Mouse (Mus musculus): Measurements from ENCODE around the gene Atg14. TPM values are rescaled to one million over a fixed set of nuclear protein-coding genes. Genes with fewer than 3 reads are reported as not detected.
"Not testable (repeated sequence)": the region's sequence is repeated elsewhere in the genome, so short reads cannot be mapped to it uniquely, and the experiment has no call there.

Atg14 gene
- polyA plus RNA-seq (2016; fragmentation: Nextera tagmentation; extraction: Ambion mirVana), result 16.3 and 16.5 TPM in 2 replicates

DNA sequence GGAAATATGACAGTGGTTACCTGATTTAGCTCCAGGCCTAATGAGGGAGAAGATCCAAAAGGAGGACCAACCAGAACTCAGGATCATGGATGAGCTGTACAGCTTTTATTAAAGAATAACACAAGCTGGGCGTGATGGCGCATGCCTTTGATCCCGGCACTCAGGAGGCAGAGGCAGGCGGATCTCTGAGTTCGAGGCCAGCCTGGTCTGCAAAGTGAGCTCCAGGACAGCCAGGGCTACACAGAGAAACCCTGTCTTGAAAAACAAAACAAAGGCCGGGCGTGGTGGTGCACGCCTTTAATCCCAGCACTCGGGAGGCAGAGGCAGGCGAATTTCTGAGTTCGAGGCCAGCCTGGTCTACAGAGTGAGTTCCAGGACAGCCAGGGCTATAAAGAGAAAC is at the start of gene Atg14:
Gene Atg14, minus strand, starts transcription at position 101 of the 400 bp plus-strand sequence.
- 96% methylated on average over 11 of the region's 11 CpGs for WGBS
- DNase-seq (ENCODE audit: extremely low spot score, low spot score), result not testable (repeated sequence)

DNA sequence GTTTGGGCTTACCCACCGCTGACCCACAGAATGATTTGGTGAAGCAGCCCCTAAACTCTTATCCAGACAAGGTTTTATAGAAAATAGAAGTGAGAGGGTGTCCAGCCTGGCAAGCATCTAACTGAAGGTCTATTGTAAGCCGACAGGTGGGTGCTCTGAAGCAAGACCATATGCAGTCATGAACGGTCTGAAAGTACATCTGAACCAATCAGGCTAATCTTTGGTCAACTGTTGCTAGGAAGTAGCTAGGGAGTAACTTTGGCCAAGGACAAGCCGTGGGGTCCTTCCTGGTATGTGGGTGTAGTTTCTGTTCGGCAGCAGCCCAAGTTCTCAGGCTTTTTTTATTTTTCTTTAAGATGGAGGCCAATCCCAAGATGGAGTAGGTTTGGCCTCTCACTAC is 48.4 kb upstream of the Atg14 start:
- DNase-seq (ENCODE audit: extremely low spot score, low spot score), result no peak
- Histone ChIP-seq H3K9me3 (no peaks in the 10 kb centered on the region), H3K27me3 (ENCODE audit: poor library complexity, severe bottlenecking) (no peaks in the 10 kb centered on the region), H3K36me3 (replicated peaks) (no peaks in the 10 kb centered on the region), H3K27ac (no peak overlapping the region), H3K4me3 (no peak overlapping the region), H3K4me1 (no peaks in the 10 kb centered on the region)
- 86% methylated on average over 5 of the region's 5 CpGs for WGBS

More for the DNA sequence above, at the start of gene Atg14:
- H3K27ac ChIP-seq; H3K4me3 ChIP-seq; H3K27me3 ChIP-seq (ENCODE audit: poor library complexity, severe bottlenecking); H3K9me3 ChIP-seq; H3K36me3 ChIP-seq (replicated peaks): not testable (repeated sequence)
- peaks cover 12% of the 10 kb centered on the region for H3K4me1 ChIP-seq

DNA sequence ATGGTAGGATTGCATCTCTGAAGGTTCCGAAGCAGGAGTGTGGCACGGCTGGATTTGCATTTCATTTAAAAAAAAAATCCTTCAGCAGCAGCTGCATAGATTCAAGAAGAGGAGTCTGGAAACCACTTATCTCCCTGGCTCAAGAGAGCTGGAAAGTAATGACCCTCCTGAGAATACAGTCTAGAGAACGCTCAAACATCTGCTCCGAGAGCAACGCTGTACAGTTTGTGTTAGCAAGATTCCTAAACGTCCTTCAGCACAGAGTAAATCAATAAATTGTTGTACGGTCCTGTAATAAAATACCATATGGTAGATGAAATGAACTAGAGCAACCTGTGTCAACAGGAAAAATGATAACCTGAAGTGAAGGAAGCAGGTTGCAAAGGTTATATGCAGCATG is 42.8 kb upstream of the Atg14 start:
- Histone ChIP-seq H3K9me3 (no peaks in the 10 kb centered on the region), H3K27ac (no peak overlapping the region), H3K4me1 (no peaks in the 10 kb centered on the region), H3K4me3 (no peak overlapping the region), H3K36me3 (replicated peaks) (no peaks in the 10 kb centered on the region), H3K27me3 (ENCODE audit: poor library complexity, severe bottlenecking) (no peaks in the 10 kb centered on the region)
- DNase-seq (ENCODE audit: extremely low spot score, low spot score), result no peak
- WGBS, result 88% methylated on average over 7 of the region's 7 CpGs

DNA sequence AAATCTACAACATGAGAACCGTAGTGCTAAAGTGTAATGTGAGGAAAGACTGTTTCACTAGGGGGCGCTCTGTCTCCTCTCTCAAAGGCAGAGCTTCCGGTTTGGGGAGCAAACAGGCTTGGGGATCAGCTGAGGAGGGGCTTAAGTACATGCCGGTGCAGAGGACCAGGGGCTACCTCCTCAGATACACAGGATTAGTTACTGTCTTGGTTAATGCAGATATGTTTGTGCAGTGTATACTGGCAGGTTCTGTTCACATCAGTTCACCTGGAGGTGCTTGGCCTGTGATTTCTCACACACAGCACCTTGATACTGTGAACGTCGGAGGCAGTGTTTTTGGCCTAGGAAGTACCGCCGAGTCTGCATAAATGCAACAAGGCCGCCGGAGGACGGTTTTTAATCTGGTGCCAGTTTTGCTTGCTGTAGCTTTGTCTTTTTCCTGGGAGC is 27.5 kb upstream of the Atg14 start:
- peaks cover 5% of the 10 kb centered on the region; the same call in 1 of the 2 replicates for H3K4me1 ChIP-seq
- no peaks in the 10 kb centered on the region for H3K27me3 ChIP-seq (ENCODE audit: poor library complexity, severe bottlenecking)
- DNase-seq (ENCODE audit: extremely low spot score, low spot score), result peak; percentile 43
- H3K4me3 ChIP-seq, result peak overlapping the region; percentile 31
- H3K36me3 ChIP-seq (replicated peaks), result no peaks in the 10 kb centered on the region
- no peak overlapping the region for H3K27ac ChIP-seq
- WGBS, result 32% methylated on average over 11 of the region's 11 CpGs
- no peaks in the 10 kb centered on the region for H3K9me3 ChIP-seq

DNA sequence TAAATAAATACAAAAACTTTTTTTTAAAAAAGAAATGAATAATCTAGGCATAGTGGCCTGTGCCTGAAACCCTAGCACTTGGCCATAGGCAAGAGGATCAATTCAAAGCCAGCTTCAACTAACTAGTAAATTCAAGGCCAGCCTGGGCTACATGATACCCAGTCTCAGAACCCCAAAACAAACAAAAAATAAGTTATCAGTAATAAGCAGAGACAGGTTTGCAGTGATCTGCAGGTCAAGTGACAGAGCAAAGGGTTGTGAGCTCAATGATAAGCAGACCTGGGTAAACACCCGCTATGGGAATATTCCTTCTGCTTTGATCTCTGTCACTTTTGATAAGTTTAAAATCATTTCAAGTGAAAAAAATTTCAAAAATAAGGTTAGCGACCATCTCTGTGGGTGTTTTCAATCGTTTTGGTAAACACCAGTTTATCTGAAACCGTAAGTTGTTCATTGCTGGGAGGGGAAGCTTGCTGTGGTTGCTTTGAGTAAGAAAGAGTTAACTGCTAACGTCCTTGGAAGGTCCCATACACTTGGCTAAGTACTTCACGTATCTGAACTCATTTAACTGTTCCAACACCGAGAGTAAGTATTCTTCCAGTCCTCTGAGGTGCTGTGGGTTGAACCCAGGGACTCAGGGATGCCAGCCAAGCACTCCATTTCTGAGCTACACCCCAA is 24.1 kb upstream of the Atg14 start:
- Histone ChIP-seq H3K4me3 (no peak overlapping the region), H3K27me3 (ENCODE audit: poor library complexity, severe bottlenecking) (no peaks in the 10 kb centered on the region), H3K9me3 (no peaks in the 10 kb centered on the region), H3K36me3 (replicated peaks) (no peaks in the 10 kb centered on the region), H3K27ac (no peak overlapping the region), H3K4me1 (peaks cover 5% of the 10 kb centered on the region; the same call in 1 of the 2 replicates)
- WGBS, result 61% methylated on average over 7 of the region's 7 CpGs
- DNase-seq (ENCODE audit: extremely low spot score, low spot score), result no peak

DNA sequence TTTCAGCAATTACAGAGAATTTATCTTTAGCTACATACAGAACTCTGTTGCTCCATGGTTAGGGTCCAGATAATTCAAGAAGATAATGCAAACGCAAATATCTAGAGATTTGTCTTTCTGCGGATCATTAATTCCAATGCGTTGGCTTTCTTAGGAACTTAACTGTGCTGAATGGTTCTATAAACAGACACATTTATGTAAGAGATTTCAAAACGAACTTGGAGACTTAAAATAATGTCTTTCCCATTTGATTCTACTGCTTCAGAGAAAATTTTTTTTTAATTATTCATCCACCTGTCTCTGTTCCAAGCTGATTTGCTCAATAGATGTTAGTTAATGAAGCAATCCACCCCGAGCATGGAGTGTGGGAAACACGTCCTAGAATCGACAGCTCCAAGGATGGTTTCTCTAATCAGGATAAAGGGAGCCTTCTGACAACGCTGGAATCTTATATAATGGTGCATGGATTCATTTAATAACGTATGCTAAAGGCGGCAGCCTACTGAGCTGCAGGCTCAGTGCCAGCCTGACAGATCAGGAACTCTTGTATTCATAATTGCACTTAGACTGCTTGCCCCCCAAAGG is 20.0 kb upstream of the Atg14 start:
- H3K9me3 ChIP-seq, result no peaks in the 10 kb centered on the region
- H3K36me3 ChIP-seq (replicated peaks), result no peaks in the 10 kb centered on the region
- no peak overlapping the region for H3K4me3 ChIP-seq
- DNase-seq (ENCODE audit: extremely low spot score, low spot score), result no peak
- H3K4me1 ChIP-seq, result no peaks in the 10 kb centered on the region
- 80% methylated on average over 10 of the region's 10 CpGs for WGBS
- H3K27ac ChIP-seq, result no peak overlapping the region
- no peaks in the 10 kb centered on the region for H3K27me3 ChIP-seq (ENCODE audit: poor library complexity, severe bottlenecking)

DNA sequence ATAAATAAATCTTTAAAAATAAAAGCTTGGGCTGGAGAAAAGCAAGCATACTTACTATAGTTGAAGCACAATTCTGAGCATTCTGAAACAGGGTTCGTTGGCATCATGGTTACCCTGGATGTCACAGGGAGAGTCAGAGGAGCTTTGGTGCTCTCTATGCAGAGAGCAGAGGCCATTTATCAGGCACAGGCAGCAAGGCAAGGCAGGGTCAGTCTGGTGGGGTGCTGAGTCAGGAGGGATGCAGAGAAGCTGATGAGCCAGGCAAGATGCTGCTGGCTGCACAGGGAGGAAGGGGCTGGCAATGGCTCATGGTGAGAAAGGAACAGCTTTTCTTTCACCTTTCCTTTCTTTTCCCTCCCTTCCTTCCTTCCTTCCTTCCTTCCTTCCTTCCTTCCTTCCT is 19.0 kb upstream of the Atg14 start:
- H3K4me1 ChIP-seq, result no peaks in the 10 kb centered on the region

DNA sequence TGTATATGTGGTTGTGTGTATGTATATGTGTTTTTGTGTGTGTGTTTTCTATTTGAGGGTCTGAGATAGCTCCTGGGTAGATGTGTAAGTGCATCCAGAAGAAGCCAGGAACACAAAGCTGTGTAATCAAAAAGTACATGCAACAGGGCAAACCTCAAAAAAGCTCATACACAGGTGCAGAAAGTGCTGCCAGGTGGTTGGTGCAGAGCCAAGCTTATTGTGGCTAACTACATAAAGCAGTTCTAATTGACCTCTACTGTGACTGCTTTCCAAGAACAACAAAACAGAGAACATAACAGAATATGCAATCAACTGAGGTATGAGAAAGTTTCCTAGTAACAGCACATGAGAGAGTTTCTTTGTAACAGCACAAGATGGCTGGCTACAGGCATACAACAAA is 13.9 kb upstream of the Atg14 start:
- H3K9me3 ChIP-seq, result no peaks in the 10 kb centered on the region
- H3K4me1 ChIP-seq, result no peaks in the 10 kb centered on the region
- H3K27ac ChIP-seq, result no peak overlapping the region
- DNase-seq (ENCODE audit: extremely low spot score, low spot score), result no peak
- H3K4me3 ChIP-seq, result no peak overlapping the region
- no peaks in the 10 kb centered on the region for H3K27me3 ChIP-seq (ENCODE audit: poor library complexity, severe bottlenecking)
- no peaks in the 10 kb centered on the region for H3K36me3 ChIP-seq (replicated peaks)

More for the DNA sequence above, 19.0 kb upstream of the Atg14 start:
- no peak overlapping the region for H3K27ac ChIP-seq
- H3K36me3 ChIP-seq (replicated peaks), result no peaks in the 10 kb centered on the region
- H3K27me3 ChIP-seq (ENCODE audit: poor library complexity, severe bottlenecking), result no peaks in the 10 kb centered on the region
- H3K9me3 ChIP-seq, result no peaks in the 10 kb centered on the region
- DNase-seq (ENCODE audit: extremely low spot score, low spot score), result no peak
- WGBS, result 83% methylated on average over 1 of the region's 1 CpGs
- no peak overlapping the region for H3K4me3 ChIP-seq

DNA sequence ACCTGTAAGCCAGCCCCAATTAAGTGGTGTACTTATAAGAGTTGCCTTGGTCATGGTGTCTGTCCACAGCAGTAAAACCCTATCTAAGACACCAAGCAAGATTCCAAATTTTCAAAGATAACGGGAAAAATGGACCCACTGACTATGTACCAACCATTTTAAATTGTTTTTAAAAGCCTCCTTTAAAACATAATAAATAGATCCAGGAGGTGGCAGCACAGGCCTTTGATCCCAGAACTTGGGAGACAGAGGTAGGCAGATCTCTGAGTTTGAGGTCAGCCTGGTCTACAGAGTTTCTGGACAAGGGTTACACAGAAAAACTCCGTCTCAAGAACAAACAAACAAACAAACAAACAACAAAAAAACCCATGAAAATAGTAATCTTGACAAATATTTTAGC is 11.2 kb upstream of the Atg14 start:
- Histone ChIP-seq H3K4me1 (no peaks in the 10 kb centered on the region), H3K9me3 (no peaks in the 10 kb centered on the region), H3K27ac (no peak overlapping the region), H3K36me3 (replicated peaks) (no peaks in the 10 kb centered on the region), H3K27me3 (ENCODE audit: poor library complexity, severe bottlenecking) (no peaks in the 10 kb centered on the region), H3K4me3 (no peak overlapping the region)
- WGBS, result 71% methylated on average over 2 of the region's 2 CpGs
- no peak for DNase-seq (ENCODE audit: extremely low spot score, low spot score)

DNA sequence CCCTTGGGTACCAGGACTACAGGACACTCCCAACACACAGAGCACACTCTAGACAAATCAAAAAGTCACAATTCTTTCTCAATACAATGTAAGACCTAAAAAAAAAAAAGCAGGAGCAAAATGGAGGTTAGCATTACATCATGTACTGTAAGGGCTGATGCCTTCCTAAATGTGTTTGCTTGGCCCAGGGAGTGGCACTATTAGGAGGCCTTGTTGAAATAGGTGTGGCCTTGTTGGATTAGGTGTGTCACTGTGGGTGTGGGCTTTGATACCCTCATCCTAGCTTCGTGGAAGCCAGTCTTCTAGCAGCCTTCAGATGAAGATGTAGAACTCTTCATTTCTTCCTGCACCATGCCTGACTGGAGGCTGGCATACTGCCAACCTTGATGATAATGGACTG is 10.8 kb upstream of the Atg14 start:
- no peaks in the 10 kb centered on the region for H3K27me3 ChIP-seq (ENCODE audit: poor library complexity, severe bottlenecking)
- 60% methylated on average over 1 of the region's 1 CpGs for WGBS
- H3K4me1 ChIP-seq, result no peaks in the 10 kb centered on the region
- H3K9me3 ChIP-seq, result no peaks in the 10 kb centered on the region
- no peaks in the 10 kb centered on the region for H3K36me3 ChIP-seq (replicated peaks)
- no peak for DNase-seq (ENCODE audit: extremely low spot score, low spot score)
- H3K27ac ChIP-seq, result no peak overlapping the region
- H3K4me3 ChIP-seq, result no peak overlapping the region

DNA sequence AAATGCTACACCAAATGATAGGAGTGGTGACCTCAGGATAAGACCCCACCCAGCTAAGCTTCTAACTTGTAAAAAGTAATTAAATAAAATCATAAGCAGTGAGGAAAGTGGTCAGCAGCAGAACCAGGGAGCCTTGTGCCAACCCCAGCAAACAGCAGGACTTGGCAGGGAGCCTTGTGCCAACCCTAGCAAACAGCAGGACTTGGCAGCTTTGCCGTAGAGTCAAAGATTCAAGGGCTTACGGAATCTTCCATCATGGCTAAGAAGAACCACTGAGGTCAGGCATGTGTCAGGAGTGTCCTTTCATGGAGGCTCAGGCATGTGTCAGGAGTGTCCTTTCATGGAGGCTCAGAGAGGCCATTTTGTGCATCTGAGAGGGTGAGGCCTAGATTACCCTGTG is 7.6 kb upstream of the Atg14 start:
- no peak for DNase-seq (ENCODE audit: extremely low spot score, low spot score)
- Histone ChIP-seq H3K27ac (no peak overlapping the region), H3K36me3 (replicated peaks) (no peaks in the 10 kb centered on the region), H3K9me3 (no peaks in the 10 kb centered on the region), H3K4me1 (no peaks in the 10 kb centered on the region), H3K27me3 (ENCODE audit: poor library complexity, severe bottlenecking) (no peaks in the 10 kb centered on the region), H3K4me3 (no peak overlapping the region)
- 88% methylated on average over 2 of the region's 2 CpGs for WGBS

DNA sequence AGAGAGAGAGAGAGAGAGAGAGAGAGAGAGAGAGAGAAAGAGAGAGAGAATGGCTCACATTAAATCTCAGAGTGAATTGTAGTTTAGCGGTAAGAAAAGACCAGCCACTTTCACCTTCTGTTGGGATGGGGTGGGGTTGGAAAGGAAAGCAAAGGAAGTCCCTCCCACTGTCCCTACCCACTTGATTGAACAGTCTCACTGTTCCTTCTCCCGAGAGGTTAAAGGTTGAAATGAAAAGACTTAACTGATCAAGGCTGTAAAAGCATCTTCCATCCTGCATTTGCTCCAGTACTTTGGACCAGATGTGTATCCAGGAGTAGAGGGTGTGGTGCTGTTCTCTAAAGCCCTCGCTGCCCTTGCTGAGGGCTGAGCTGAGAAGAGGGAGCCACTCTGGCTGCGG is 6.2 kb upstream of the Atg14 start:
- no peak for DNase-seq (ENCODE audit: extremely low spot score, low spot score)
- H3K4me3 ChIP-seq, result no peak overlapping the region
- H3K36me3 ChIP-seq (replicated peaks), result no peaks in the 10 kb centered on the region
- H3K27ac ChIP-seq, result no peak overlapping the region
- no peaks in the 10 kb centered on the region for H3K27me3 ChIP-seq (ENCODE audit: poor library complexity, severe bottlenecking)
- 68% methylated on average over 4 of the region's 4 CpGs for WGBS
- no peaks in the 10 kb centered on the region for H3K4me1 ChIP-seq
- H3K9me3 ChIP-seq, result no peaks in the 10 kb centered on the region

DNA sequence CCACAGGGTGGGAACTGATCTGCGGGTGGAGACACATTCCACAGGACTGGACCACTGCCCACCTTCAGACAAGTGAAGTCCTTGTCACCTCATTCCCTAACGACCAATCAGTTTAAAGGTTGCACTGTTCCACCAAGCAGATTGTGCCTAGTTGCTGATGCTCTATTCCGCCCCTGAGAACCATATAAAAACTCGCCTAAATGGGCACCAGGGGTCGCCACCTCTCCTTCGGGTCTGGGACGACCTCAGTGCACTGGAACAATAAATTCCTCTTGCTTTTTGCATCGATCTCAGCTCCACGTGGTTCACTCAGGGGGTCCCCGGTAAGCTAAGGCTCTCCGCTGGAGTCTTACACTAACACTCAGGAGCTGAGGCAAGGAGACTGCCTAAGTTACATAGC is 4.3 kb upstream of the Atg14 start:
- WGBS, result 76% methylated on average over 11 of the region's 11 CpGs
- no peaks in the 10 kb centered on the region for H3K36me3 ChIP-seq (replicated peaks)
- DNase-seq (ENCODE audit: extremely low spot score, low spot score), result no peak
- no peaks in the 10 kb centered on the region for H3K4me1 ChIP-seq
- no peaks in the 10 kb centered on the region for H3K27me3 ChIP-seq (ENCODE audit: poor library complexity, severe bottlenecking)
- H3K27ac ChIP-seq, result no peak overlapping the region
- H3K9me3 ChIP-seq, result no peaks in the 10 kb centered on the region
- no peak overlapping the region for H3K4me3 ChIP-seq

Measured in forebrain, embryonic 10.5 days (tissue).